Mouse (Mus musculus): ENCODE data around the gene Atp4b. TPM values are rescaled to one million over a fixed set of nuclear protein-coding genes. Genes with fewer than 3 reads are reported as not detected.
"Not testable (repeated sequence)": the region's sequence is repeated elsewhere in the genome, so short reads cannot be mapped to it uniquely, and the experiment has no call there.

The Atp4b gene
- polyA plus RNA-seq, 1 experiment from 2014 or later = not detected

DNA sequence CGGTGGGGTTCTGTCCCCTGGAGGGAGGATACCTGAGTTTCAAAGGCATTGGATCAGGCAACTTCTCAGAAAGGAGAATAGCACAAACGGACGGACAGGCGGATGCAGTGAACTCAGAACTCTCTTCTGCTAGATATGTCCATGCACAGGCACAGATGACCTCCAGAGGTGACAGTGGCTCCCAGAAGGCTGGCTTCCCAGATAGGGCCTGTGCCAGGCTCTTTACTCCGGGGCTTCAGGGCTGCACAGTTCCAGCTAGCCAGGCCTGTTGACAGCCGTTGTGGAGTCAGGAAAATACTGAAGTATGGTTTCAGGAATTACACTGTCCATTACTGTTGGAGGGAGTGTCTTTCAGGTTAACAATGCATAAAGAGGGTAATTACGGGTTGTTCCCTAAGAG lies 46.6 kb downstream of the Atp4b start:
- no peak overlapping the region for H3K27ac ChIP-seq (ENCODE audit: poor library complexity, severe bottlenecking)
- no peaks in the 10 kb centered on the region for H3K27me3 ChIP-seq (replicated peaks)

DNA sequence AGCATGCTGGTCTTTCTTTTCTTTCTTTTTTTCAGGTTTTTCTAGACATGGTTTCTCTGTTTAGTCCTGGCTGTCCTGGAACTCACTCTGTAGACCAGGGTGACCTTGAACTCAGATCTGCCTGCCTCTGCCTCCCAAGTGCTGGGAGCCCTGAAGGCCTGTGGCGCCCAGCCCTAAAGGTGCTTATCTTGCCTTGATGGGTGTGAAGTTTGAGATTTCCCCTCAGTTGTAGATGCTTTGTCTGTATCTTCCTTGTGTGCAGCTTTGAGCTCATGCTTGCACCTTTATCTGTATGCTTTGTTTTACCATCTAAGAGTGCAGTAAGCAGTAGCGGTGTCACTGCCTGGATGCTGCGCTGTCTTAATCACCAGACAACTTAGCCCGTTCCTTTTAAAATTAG lies 53.5 kb downstream of the Atp4b start:
- Histone ChIP-seq H3K9ac (no peak overlapping the region), H3K36me3 (peaks cover 76% of the 10 kb centered on the region), H3K4me2 (no peak overlapping the region), H3K4me1 (replicated peaks) (peaks cover 39% of the 10 kb centered on the region), H3K27ac (ENCODE audit: poor library complexity, severe bottlenecking) (no peak overlapping the region), H3K27me3 (replicated peaks) (no peaks in the 10 kb centered on the region), H3K4me3 (no peak overlapping the region), H3K9me3 (replicated peaks) (no peaks in the 10 kb centered on the region)
- 84% methylated on average over 4 of the region's 4 CpGs for whole genome bisulfite sequencing
- ATAC-seq (ENCODE audit: insufficient number of reproducible peaks, low FRiP score) = no peak

More for the DNA sequence above, 46.6 kb downstream of the Atp4b start:
- H3K36me3 ChIP-seq = peaks cover 97% of the 10 kb centered on the region
- H3K4me2 ChIP-seq = no peak overlapping the region
- peaks cover 70% of the 10 kb centered on the region for H3K4me1 ChIP-seq (replicated peaks)
- H3K4me3 ChIP-seq = no peak overlapping the region
- WGBS = 68% methylated on average over 7 of the region's 7 CpGs
- no peaks in the 10 kb centered on the region for H3K9me3 ChIP-seq (replicated peaks)
- no peak for ATAC-seq (ENCODE audit: insufficient number of reproducible peaks, low FRiP score)
- no peak overlapping the region for H3K9ac ChIP-seq

- H3K9me3 ChIP-seq (replicated peaks) = no peaks in the 10 kb centered on the region
- H3K27ac ChIP-seq (ENCODE audit: poor library complexity, severe bottlenecking) = no peak overlapping the region
- no peak overlapping the region for H3K9ac ChIP-seq
- H3K4me1 ChIP-seq (replicated peaks) = peaks cover 41% of the 10 kb centered on the region
- H3K27me3 ChIP-seq (replicated peaks) = no peaks in the 10 kb centered on the region
- no peak overlapping the region for H3K4me3 ChIP-seq
- 74% methylated on average over 2 of the region's 2 CpGs for WGBS
- ATAC-seq (ENCODE audit: insufficient number of reproducible peaks, low FRiP score) = no peak
- peaks cover 68% of the 10 kb centered on the region for H3K36me3 ChIP-seq
- no peak overlapping the region for H3K4me2 ChIP-seq
Observed at GRCm38 (mm10) chr8:13342340-13342739, 54.3 kb downstream of the Atp4b start.

- no peak overlapping the region for H3K4me3 ChIP-seq
- WGBS = 82% methylated on average over 8 of the region's 8 CpGs
Observed at GRCm38 (mm10) chr8:13340650-13341049, 56.0 kb downstream of the Atp4b start.

GRCm38 (mm10) chr8:13339646-13339990 lies 57.0 kb downstream of the Atp4b start:
- H3K4me3 ChIP-seq = peak overlapping the region; percentile 96
- WGBS = 12% methylated on average over 11 of the region's 11 CpGs
- no peaks in the 10 kb centered on the region for H3K9me3 ChIP-seq (replicated peaks)
- no peak overlapping the region for H3K27ac ChIP-seq (ENCODE audit: poor library complexity, severe bottlenecking)
- H3K36me3 ChIP-seq = peaks cover 42% of the 10 kb centered on the region
- no peaks in the 10 kb centered on the region for H3K27me3 ChIP-seq (replicated peaks)
- no peak for ATAC-seq (ENCODE audit: insufficient number of reproducible peaks, low FRiP score)
- H3K9ac ChIP-seq = peak overlapping the region; percentile 99
- H3K4me2 ChIP-seq = peak overlapping the region; percentile 86
- H3K4me1 ChIP-seq (replicated peaks) = peaks cover 22% of the 10 kb centered on the region

More at GRCm38 (mm10) chr8:13340650-13341049, 56.0 kb downstream of the Atp4b start:
- Histone ChIP-seq H3K27ac (ENCODE audit: poor library complexity, severe bottlenecking) (no peak overlapping the region), H3K36me3 (peaks cover 51% of the 10 kb centered on the region), H3K4me2 (0 out of 2 replicates have a peak overlapping the region, but pooled peaks have one; percentile 86), H3K4me1 (replicated peaks) (peaks cover 30% of the 10 kb centered on the region), H3K27me3 (replicated peaks) (no peaks in the 10 kb centered on the region), H3K9ac (peak overlapping the region; percentile 32; the same call in 1 of the 2 replicates), H3K9me3 (replicated peaks) (no peaks in the 10 kb centered on the region)
- no peak for ATAC-seq (ENCODE audit: insufficient number of reproducible peaks, low FRiP score)

- ATAC-seq (ENCODE audit: insufficient number of reproducible peaks, low FRiP score) = peak; percentile 56
- Histone ChIP-seq H3K4me1 (replicated peaks) (peaks cover 22% of the 10 kb centered on the region), H3K4me2 (peak overlapping the region; percentile 86), H3K36me3 (peaks cover 37% of the 10 kb centered on the region), H3K9ac (peak overlapping the region; percentile 99), H3K4me3 (peak overlapping the region; percentile 96), H3K27me3 (replicated peaks) (no peaks in the 10 kb centered on the region), H3K9me3 (replicated peaks) (no peaks in the 10 kb centered on the region), H3K27ac (ENCODE audit: poor library complexity, severe bottlenecking) (peak overlapping the region; percentile 57)
- WGBS = under 1% methylated on average over 70 of the region's 70 CpGs
Observed at GRCm38 (mm10) chr8:13338901-13339645, 57.6 kb downstream of the Atp4b start.

DNA sequence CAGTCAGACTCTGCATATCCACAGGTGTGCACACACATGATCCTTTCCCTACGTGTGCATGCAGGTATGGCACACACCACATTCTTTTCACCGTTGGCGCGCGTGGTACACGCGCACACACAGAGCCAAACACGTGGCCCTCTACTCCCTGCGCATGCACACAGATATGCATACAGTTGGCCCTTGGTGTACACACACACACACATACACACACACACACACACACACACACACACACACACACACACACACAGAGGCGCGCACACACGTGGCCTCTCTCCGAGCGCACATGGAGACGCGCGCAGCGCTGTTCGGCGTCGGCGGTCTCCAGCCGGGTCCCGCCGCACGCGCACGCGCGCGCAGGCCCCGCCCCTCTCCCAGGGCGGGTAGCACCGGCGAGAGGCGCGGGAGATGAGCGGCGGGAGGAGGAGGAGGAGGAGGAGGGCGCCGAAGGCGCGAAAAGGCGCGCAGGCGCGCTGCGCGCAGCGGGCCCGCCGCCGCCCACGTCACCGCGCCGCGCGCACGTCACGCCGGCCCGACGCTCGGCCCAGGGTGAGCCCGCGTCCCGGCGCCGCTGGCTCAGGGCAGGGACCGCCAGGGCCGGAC lies 58.3 kb downstream of the Atp4b start, which contains the start of gene Tfdp1:
Gene Tfdp1 (plus strand): TSS at position 497 of the 606 bp plus-strand sequence.
- Histone ChIP-seq H3K4me1 (replicated peaks) (peaks cover 22% of the 10 kb centered on the region), H3K36me3 (peaks cover 29% of the 10 kb centered on the region), H3K4me2 (peak within 1 kb of the TSS; percentile 86), H3K27ac (ENCODE audit: poor library complexity, severe bottlenecking) (peak within 1 kb of the TSS; percentile 57), H3K4me3 (peak within 1 kb of the TSS; percentile 96), H3K9ac (peak within 1 kb of the TSS; percentile 99), H3K27me3 (replicated peaks) (no peaks in the 10 kb centered on the region), H3K9me3 (replicated peaks) (no peaks in the 10 kb centered on the region)
- WGBS = 9% methylated on average over 59 of the region's 72 CpGs
- ATAC-seq (ENCODE audit: insufficient number of reproducible peaks, low FRiP score) = peak; percentile 91

DNA sequence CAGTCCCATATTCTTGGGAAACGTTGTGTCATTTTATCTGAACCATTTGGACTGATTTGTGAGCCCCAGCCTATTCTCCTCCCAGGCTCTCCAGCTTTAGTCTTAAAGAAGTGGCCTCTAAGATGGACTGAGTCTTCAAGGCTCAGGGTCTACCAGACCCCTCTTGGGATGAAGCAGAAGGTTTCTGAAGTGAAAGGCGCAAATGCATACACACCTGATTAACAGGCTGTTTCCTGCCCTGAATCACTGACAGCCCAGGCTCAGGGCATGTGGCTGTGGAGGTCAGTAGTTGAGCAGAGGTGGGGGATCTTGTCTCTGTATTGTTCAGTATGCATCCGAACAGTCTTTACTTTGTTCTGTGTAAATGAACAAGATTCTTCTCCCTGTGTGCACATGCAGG lies 58.9 kb downstream of the Atp4b start:
- Histone ChIP-seq H3K36me3 (peaks cover 23% of the 10 kb centered on the region), H3K27ac (ENCODE audit: poor library complexity, severe bottlenecking) (no peak overlapping the region), H3K4me1 (replicated peaks) (peaks cover 22% of the 10 kb centered on the region), H3K9me3 (replicated peaks) (no peaks in the 10 kb centered on the region), H3K9ac (0 out of 2 replicates have a peak overlapping the region, but pooled peaks have one; percentile 99), H3K27me3 (replicated peaks) (no peaks in the 10 kb centered on the region), H3K4me3 (no peak overlapping the region), H3K4me2 (peak overlapping the region; percentile 86)
- no peak for ATAC-seq (ENCODE audit: insufficient number of reproducible peaks, low FRiP score)
- 66% methylated on average over 3 of the region's 3 CpGs for WGBS

- H3K9ac ChIP-seq; H3K27ac ChIP-seq (ENCODE audit: poor library complexity, severe bottlenecking); H3K4me2 ChIP-seq; H3K4me3 ChIP-seq; H3K9me3 ChIP-seq (replicated peaks); H3K27me3 ChIP-seq (replicated peaks); ATAC-seq (ENCODE audit: insufficient number of reproducible peaks, low FRiP score): not testable (repeated sequence)
- WGBS = 82% methylated on average over 6 of the region's 6 CpGs
- H3K36me3 ChIP-seq = peaks cover 18% of the 10 kb centered on the region
- H3K4me1 ChIP-seq (replicated peaks) = peaks cover 22% of the 10 kb centered on the region
Observed at GRCm38 (mm10) chr8:13337245-13337644, 59.4 kb downstream of the Atp4b start.

Measured in heart, embryonic 12.5 days (tissue).